Mouse (Mus musculus): ENCODE data around the gene Gm10320.
A peak's percentile ranks its signal among the peaks of the same experiment; 100 is the strongest.

DNA sequence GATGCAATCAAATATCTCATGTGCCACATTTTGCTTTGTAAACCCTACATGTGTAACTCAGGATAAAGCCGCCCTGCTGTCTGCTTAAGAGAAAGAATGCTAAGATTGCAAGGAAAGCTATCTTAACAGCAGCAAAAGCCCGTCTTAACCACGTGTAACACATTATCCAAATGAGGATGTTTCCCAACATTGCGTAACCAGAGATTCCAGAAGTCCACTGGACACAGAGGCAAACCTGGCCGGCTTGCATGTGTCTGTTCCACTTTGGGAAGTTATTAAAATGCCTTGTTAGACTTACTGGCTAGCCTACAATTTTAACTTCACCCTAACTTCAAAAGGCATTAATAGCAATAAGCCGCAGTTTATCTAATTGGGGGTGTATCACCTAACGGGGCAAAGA is 47.5 kb upstream of the Gm10320 start:
- TF ChIP-seq POLR2A (IDR thresholded peaks at IDR 0.05; ENCODE audit: insufficient read length, low read depth) (no peak), MYOG (IDR thresholded peaks at IDR 0.05; ENCODE audit: control insufficient read depth in 1 of 3, insufficient read depth in 1 of 3, insufficient read length in 2 of 3, low read depth in 2 of 3) (no peak), E2F4 (IDR thresholded peaks at IDR 0.05; ENCODE audit: insufficient read depth) (no peak), TCF12 (IDR thresholded peaks at IDR 0.05; ENCODE audit: insufficient read depth, poor library complexity, severe bottlenecking) (no peak), CEBPB (IDR thresholded peaks at IDR 0.05; ENCODE audit: insufficient read depth, poor library complexity, severe bottlenecking) (peak; percentile 81), MAX (IDR thresholded peaks at IDR 0.05; ENCODE audit: low read depth) (no peak), USF1 (IDR thresholded peaks at IDR 0.05; ENCODE audit: low read depth) (no peak), POLR2AphosphoS2 (IDR thresholded peaks at IDR 0.05; ENCODE audit: insufficient read length, low read depth) (no peak), TCF3 (IDR thresholded peaks at IDR 0.05; ENCODE audit: insufficient read length, low read depth) (no peak)
